Mouse (Mus musculus) lung, postnatal 0 days (tissue): ENCODE measurements around the gene St6gal1. TPM values are rescaled to one million over a fixed set of nuclear protein-coding genes. Genes with fewer than 3 reads are reported as not detected.
A peak's percentile ranks its signal among the peaks of the same experiment; 100 is the strongest.

Experiments
- ATAC-seq: fragments of 200-750 bp; cut with Nextera tagmentation; 2 replicates; pipeline ENCODE4 v1.8.0; 2017; ENCODE audit warnings: moderate library complexity
- DNase-seq: peaks from one replicate; pipeline ENCODE4 v3.0.0-alpha.2; 2016; ENCODE audit warnings: low spot score
- H3K27ac ChIP-seq: fragments of 300-500 bp; sonication (generic); 2 replicates; pipeline ENCODE4 v1.5.1; 2014; ENCODE audit warnings: antibody characterized with exemption, mild to moderate bottlenecking, low read length, mixed read lengths
- H3K27me3 ChIP-seq: fragments of 300-500 bp; sonication (generic); replicated peaks from 2 replicates; pipeline ENCODE4 v1.6.1; 2014; ENCODE audit warnings: low read length, mixed read lengths; ENCODE audit not compliant: insufficient read depth
- H3K36me3 ChIP-seq: fragments of 300-500 bp; sonication (generic); 2 replicates; pipeline ENCODE4 v1.6.1; 2014; ENCODE audit warnings: low read length, mixed read lengths; ENCODE audit not compliant: insufficient read depth
- H3K4me1 ChIP-seq: fragments of 300-500 bp; sonication (generic); 2 replicates; pipeline ENCODE4 v1.6.1; 2014; ENCODE audit warnings: antibody characterized with exemption, low read depth, low read length, mixed read lengths; ENCODE audit not compliant: insufficient read depth
- H3K4me2 ChIP-seq: fragments of 300-500 bp; sonication (generic); replicated peaks from 2 replicates; pipeline ENCODE4 v1.6.1; 2014; ENCODE audit warnings: low read depth, mild to moderate bottlenecking, low read length, moderate library complexity, mixed read lengths
- H3K4me3 ChIP-seq: fragments of 300-500 bp; sonication (generic); 2 replicates; pipeline ENCODE4 v1.5.1; 2014; ENCODE audit warnings: low read depth, low read length
- H3K9ac ChIP-seq: fragments of 300-500 bp; sonication (generic); replicated peaks from 2 replicates; pipeline ENCODE4 v1.6.1; 2014; ENCODE audit warnings: low read depth, mild to moderate bottlenecking
- H3K9me3 ChIP-seq: fragments of 300-500 bp; sonication (generic); 2 replicates; pipeline ENCODE4 v1.6.1; 2016; ENCODE audit warnings: low read length, mixed read lengths
- CTCF ChIP-seq: IDR thresholded peaks from 2 replicates; pipeline ENCODE4 v1.5.1; 2016; ENCODE audit warnings: antibody characterized with exemption, mild to moderate bottlenecking
- EP300 ChIP-seq: IDR thresholded peaks from 2 replicates; pipeline ENCODE4 v1.6.1; 2016; ENCODE audit warnings: antibody characterized with exemption, mild to moderate bottlenecking, control low read depth
- WGBS: fragments of 180-500 bp; shearing (Covaris S2); extraction: QIAGEN DNeasy Blood & Tissue Kit; methylation state at CpG from one replicate; pipeline ENCODE4 v1.1.7; 2014; 5-methylcytosine and 5-hydroxymethylcytosine counted together
- polyA plus RNA-seq: library from polyadenylated mRNA; unstranded; fragments of >200 nt; fragmentation: Nextera tagmentation; extraction: Ambion mirVana; gene quantifications from 2 replicates; pipeline ENCODE4 v1.2.1, GENCODE M21; 2015

The St6gal1 gene
- polyA plus RNA-seq, 1 experiment from 2014 or later, result 46.4 TPM

GRCm38 (mm10) chr16:23287312-23288040 is 62.9 kb downstream of the St6gal1 start:
- H3K9me3 ChIP-seq, result no peaks in the 10 kb centered on the region
- no peak overlapping the region for H3K4me2 ChIP-seq
- H3K4me1 ChIP-seq, result peaks cover 8% of the 10 kb centered on the region; the same call in 1 of the 2 replicates
- WGBS, result 87% methylated on average over 10 of the region's 10 CpGs
- no peaks in the 10 kb centered on the region for H3K36me3 ChIP-seq
- no peak overlapping the region for H3K9ac ChIP-seq
- no peaks in the 10 kb centered on the region for H3K27me3 ChIP-seq
- TF ChIP-seq CTCF (no peak), EP300 (no peak)
- ATAC-seq (no peak), DNase-seq (no peak)
- no peak overlapping the region for H3K4me3 ChIP-seq
- no peak overlapping the region for H3K27ac ChIP-seq

- ATAC-seq (no peak), DNase-seq (no peak)
- no peak for TF ChIP-seq EP300
- no peak for TF ChIP-seq CTCF
- 95% methylated on average over 9 of the region's 9 CpGs for WGBS
- no peak overlapping the region for H3K27ac ChIP-seq
- no peak overlapping the region for H3K4me3 ChIP-seq
- no peaks in the 10 kb centered on the region for H3K36me3 ChIP-seq
- H3K27me3 ChIP-seq, result no peaks in the 10 kb centered on the region
- H3K4me2 ChIP-seq, result no peak overlapping the region
- no peak overlapping the region for H3K9ac ChIP-seq
- H3K9me3 ChIP-seq, result no peaks in the 10 kb centered on the region
- H3K4me1 ChIP-seq, result peaks cover 8% of the 10 kb centered on the region; the same call in 1 of the 2 replicates
Observed at GRCm38 (mm10) chr16:23288103-23288502, 63.6 kb downstream of the St6gal1 start.

GRCm38 (mm10) chr16:23289424-23289823 is 64.9 kb downstream of the St6gal1 start:
- TF ChIP-seq CTCF, result no peak
- no peak for TF ChIP-seq EP300
- Histone ChIP-seq H3K9ac (no peak overlapping the region), H3K27me3 (no peaks in the 10 kb centered on the region), H3K9me3 (no peaks in the 10 kb centered on the region), H3K4me1 (peaks cover 8% of the 10 kb centered on the region; the same call in 1 of the 2 replicates), H3K4me3 (no peak overlapping the region), H3K4me2 (no peak overlapping the region), H3K27ac (no peak overlapping the region), H3K36me3 (no peaks in the 10 kb centered on the region)
- DNase-seq, result no peak
- 91% methylated on average over 6 of the region's 6 CpGs for WGBS
- no peak for ATAC-seq

- TF ChIP-seq EP300, result no peak
- TF ChIP-seq CTCF, result no peak
- 78% methylated on average over 9 of the region's 9 CpGs for WGBS
- DNase-seq, result no peak
- H3K27ac ChIP-seq, result no peak overlapping the region
- no peak for ATAC-seq
- no peak overlapping the region for H3K9ac ChIP-seq
- H3K27me3 ChIP-seq, result no peaks in the 10 kb centered on the region
- no peak overlapping the region for H3K4me2 ChIP-seq
- peaks cover 8% of the 10 kb centered on the region; the same call in 1 of the 2 replicates for H3K4me1 ChIP-seq
- H3K9me3 ChIP-seq, result no peaks in the 10 kb centered on the region
- H3K36me3 ChIP-seq, result no peaks in the 10 kb centered on the region
- no peak overlapping the region for H3K4me3 ChIP-seq
Observed at GRCm38 (mm10) chr16:23290171-23290570, 65.6 kb downstream of the St6gal1 start.

- DNase-seq, result peak; percentile 71
- H3K36me3 ChIP-seq, result no peaks in the 10 kb centered on the region
- H3K4me3 ChIP-seq, result no peak overlapping the region
- 42% methylated on average over 5 of the region's 5 CpGs for WGBS
- 0 out of 2 replicates have a peak overlapping the region, but pooled peaks have one; percentile 15 for H3K27ac ChIP-seq
- no peaks in the 10 kb centered on the region for H3K27me3 ChIP-seq
- no peak overlapping the region for H3K4me2 ChIP-seq
- peak; percentile 8 for ATAC-seq
- no peak overlapping the region for H3K9ac ChIP-seq
- H3K9me3 ChIP-seq, result no peaks in the 10 kb centered on the region
- H3K4me1 ChIP-seq, result peaks cover 4% of the 10 kb centered on the region; the same call in 1 of the 2 replicates
- TF ChIP-seq CTCF, result no peak
- 0 out of 2 replicates have a peak, but pooled peaks have one; percentile 30 for TF ChIP-seq EP300
Observed at GRCm38 (mm10) chr16:23291521-23291920, 67.0 kb downstream of the St6gal1 start.

- H3K27ac ChIP-seq, result no peak overlapping the region
- WGBS, result 69% methylated on average over 3 of the region's 3 CpGs
Observed at GRCm38 (mm10) chr16:23294236-23294635, 69.7 kb downstream of the St6gal1 start.

More at GRCm38 (mm10) chr16:23294236-23294635, 69.7 kb downstream of the St6gal1 start:
- no peak overlapping the region for H3K4me2 ChIP-seq
- no peaks in the 10 kb centered on the region for H3K36me3 ChIP-seq
- peaks cover 4% of the 10 kb centered on the region; the same call in 1 of the 2 replicates for H3K4me1 ChIP-seq
- no peak for TF ChIP-seq EP300
- TF ChIP-seq CTCF, result no peak
- no peak for DNase-seq
- H3K9ac ChIP-seq, result no peak overlapping the region
- no peak overlapping the region for H3K4me3 ChIP-seq
- H3K9me3 ChIP-seq, result no peaks in the 10 kb centered on the region
- ATAC-seq, result no peak
- no peaks in the 10 kb centered on the region for H3K27me3 ChIP-seq
